8 mouse cellular contexts compared by ENCODE assay signal in the genomic region with DNA sequence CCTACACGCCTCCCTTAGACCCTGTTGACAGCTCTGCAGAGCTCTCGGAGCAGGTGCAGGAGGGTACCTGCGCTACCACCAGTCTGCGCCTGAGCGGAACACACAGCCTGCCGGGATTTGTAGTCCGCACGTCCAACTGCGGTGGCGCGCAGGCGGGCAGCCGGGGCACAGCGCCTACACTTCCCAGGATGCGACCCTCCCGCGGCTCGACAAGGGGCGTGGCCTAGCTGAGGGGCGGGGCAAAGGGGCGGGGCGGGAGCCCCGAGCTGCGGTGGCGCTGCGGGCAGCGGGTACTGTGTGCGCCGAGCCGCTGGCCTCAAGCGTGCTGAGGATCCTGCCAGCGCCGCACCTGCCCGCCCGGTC. TPM values are rescaled to one million over a fixed set of nuclear protein-coding genes. Genes with fewer than 3 reads are reported as not detected.
A peak's percentile ranks its signal among the peaks of the same experiment; 100 is the strongest.
DNase-seq lines count a peak whose midpoint lies in the region; ATAC-seq and TF ChIP-seq lines count a peak whose summit lies in the region.

TSS of gene Ablim2 (plus strand) at position 242 of the 363 bp plus-strand sequence.

- peak within 1 kb of the TSS; percentile 90 for H3K4me2 ChIP-seq in hindbrain, postnatal 0 days (ENCODE audit: low read depth, low read length)

- TF ChIP-seq CTCF in hindbrain, postnatal 0 days (IDR thresholded peaks at IDR 0.05; ENCODE audit: low read depth): peak; percentile 56

- WGBS in hindbrain, postnatal 0 days: under 1% methylated on average over 33 of the region's 35 CpGs

- no peaks in the 10 kb centered on the region for H3K27me3 ChIP-seq in hindbrain, postnatal 0 days (ENCODE audit: insufficient read depth, low read length)

- H3K4me1 ChIP-seq in hindbrain, postnatal 0 days (ENCODE audit: insufficient read depth, low read length): peaks cover 12% of the 10 kb centered on the region

- ATAC-seq in hindbrain, postnatal 0 days: peak; percentile 95

- H3K27ac ChIP-seq in hindbrain, postnatal 0 days: peak within 1 kb of the TSS; percentile 75

- H3K9ac ChIP-seq in hindbrain, postnatal 0 days (replicated peaks; ENCODE audit: low read length): peak within 1 kb of the TSS; percentile 68

- H3K4me3 ChIP-seq in hindbrain, postnatal 0 days (ENCODE audit: low read length): peak within 1 kb of the TSS; percentile 66

- DNase-seq in ZHBTc4 (ENCODE audit: low read depth, low spot score): peak; percentile 99
- peak; percentile 85 to 92 for DNase-seq in cerebellum, postnatal 4 days (ENCODE audit: low spot score in 2 of 2)
- DNase-seq in gastrocnemius, adult 8-10 months (ENCODE audit: low spot score in 2 of 2): peak; percentile 85 to 93
- peak; percentile 97 for DNase-seq in hindbrain, postnatal 0 days (ENCODE audit: low spot score)
- DNase-seq in left cerebral cortex, adult 18-20 months (ENCODE audit: low spot score in 2 of 2): peak; percentile 95 to 98
- peak; percentile 90 to 94 for DNase-seq in lung, postnatal 4 days
- peak; percentile 96 for DNase-seq in retina, postnatal 1 day
- DNase-seq in thymus, postnatal 4 days: peak; percentile 94

- no peaks in the 10 kb centered on the region for H3K36me3 ChIP-seq in hindbrain, postnatal 0 days (ENCODE audit: insufficient read depth, low read length)

- H3K9me3 ChIP-seq in hindbrain, postnatal 0 days (ENCODE audit: low read length): no peaks in the 10 kb centered on the region

RNA-seq across cellular contexts. Expression of gene Ablim2, which starts in this region (rescaled TPM):
- total RNA-seq in gastrocnemius, adult 8-10 months (2022): 10 to 100 TPM; 36.1 to 43.4 (median 40.7) TPM
- total RNA-seq in hindbrain, postnatal 0 days (2014; rRNA removed): 35.7 and 44.6 TPM in 2 replicates
- polyA plus RNA-seq in hindbrain, postnatal 0 days (2015; fragmentation: Nextera tagmentation; extraction: Ambion mirVana): 26.3 and 30.0 TPM in 2 replicates
- 100 to 1,000 TPM; 168 to 215 TPM for total RNA-seq in left cerebral cortex, adult 18-20 months (2021)

Comparison
In these comparisons a context has a peak if more than half of its experiments do, and no peak if none do; other contexts are left out.
1. Peak in every context shown above with its lines: DNase-seq, ATAC-seq, H3K4me3 ChIP-seq and H3K27ac ChIP-seq.